Mouse (Mus musculus) intestine, postnatal 0 days (tissue): Measurements from ENCODE around the gene Ttc36. TPM values are rescaled to one million over a fixed set of nuclear protein-coding genes. Genes with fewer than 3 reads are reported as not detected.

Experiments used
- ATAC-seq: fragments of 200-750 bp; cut with Nextera tagmentation; 2 replicates; pipeline ENCODE4 v1.8.0; 2017; ENCODE audit warnings: mild to moderate bottlenecking, moderate TSS enrichment, moderate library complexity
- H3K27ac ChIP-seq: fragments of 300-500 bp; sonication (generic); 2 replicates; pipeline ENCODE4 v1.5.1; 2014; ENCODE audit warnings: mild to moderate bottlenecking, low read depth, low read length, moderate library complexity
- H3K27me3 ChIP-seq: fragments of 300-500 bp; sonication (generic); replicated peaks from 2 replicates; pipeline ENCODE4 v1.6.1; 2014; ENCODE audit warnings: low read length, mixed read lengths; ENCODE audit not compliant: control insufficient read depth, insufficient read depth
- H3K36me3 ChIP-seq: fragments of 300-500 bp; sonication (generic); 2 replicates; pipeline ENCODE4 v1.6.1; 2014; ENCODE audit warnings: mild to moderate bottlenecking, moderate library complexity; ENCODE audit not compliant: control insufficient read depth, insufficient read depth
- H3K4me1 ChIP-seq: fragments of 300-500 bp; sonication (generic); replicated peaks from 2 replicates; pipeline ENCODE4 v1.6.1; 2014; ENCODE audit warnings: antibody characterized with exemption, low read length, mixed read lengths; ENCODE audit not compliant: control insufficient read depth, insufficient read depth
- H3K4me2 ChIP-seq: fragments of 300-500 bp; sonication (generic); replicated peaks from 2 replicates; pipeline ENCODE4 v1.6.1; 2014; ENCODE audit warnings: low read depth, mild to moderate bottlenecking, moderate library complexity
- H3K4me3 ChIP-seq: fragments of 300-500 bp; sonication (generic); 2 replicates; pipeline ENCODE4 v1.5.1; 2014; ENCODE audit warnings: low read depth, low read length
- H3K9ac ChIP-seq: fragments of 300-500 bp; sonication (generic); 2 replicates; pipeline ENCODE4 v1.6.1; 2014; ENCODE audit warnings: mild to moderate bottlenecking, low read depth, low read length
- H3K9me3 ChIP-seq: fragments of 300-500 bp; sonication (generic); 2 replicates; pipeline ENCODE4 v1.6.1; 2016; ENCODE audit warnings: mixed run types; ENCODE audit not compliant: control insufficient read depth
- CTCF ChIP-seq: sonication (generic); IDR thresholded peaks from 2 replicates; pipeline ENCODE4 v1.5.1; 2016; ENCODE audit warnings: low read depth, mild to moderate bottlenecking, control low read depth, antibody characterized with exemption, moderate library complexity
- WGBS: fragments of 180-500 bp; shearing (Covaris S2); extraction: QIAGEN DNeasy Blood & Tissue Kit; methylation state at CpG from one replicate; pipeline ENCODE4 v1.1.7; 2014; 5-methylcytosine and 5-hydroxymethylcytosine counted together
- polyA plus RNA-seq: library from polyadenylated mRNA; unstranded; fragments of >200 nt; fragmentation: Nextera tagmentation; extraction: Ambion mirVana; gene quantifications from 2 replicates; pipeline ENCODE4 v1.2.1, GENCODE M21; 2015

Ttc36 gene
- polyA plus RNA-seq, 1 experiment from 2014 or later = 4.0 TPM

- Histone ChIP-seq H3K4me1 (no peaks in the 10 kb centered on the region), H3K27ac (no peak overlapping the region), H3K9me3 (no peaks in the 10 kb centered on the region), H3K4me3 (no peak overlapping the region), H3K4me2 (no peak overlapping the region), H3K36me3 (peaks cover 76% of the 10 kb centered on the region), H3K27me3 (no peaks in the 10 kb centered on the region), H3K9ac (no peak overlapping the region)
- WGBS = 95% methylated on average over 10 of the region's 10 CpGs
- no peak for ATAC-seq
- no peak for TF ChIP-seq CTCF
Measured at GRCm38 (mm10) chr9:44807778-44808177, 4.9 kb upstream of the Ttc36 start.

DNA sequence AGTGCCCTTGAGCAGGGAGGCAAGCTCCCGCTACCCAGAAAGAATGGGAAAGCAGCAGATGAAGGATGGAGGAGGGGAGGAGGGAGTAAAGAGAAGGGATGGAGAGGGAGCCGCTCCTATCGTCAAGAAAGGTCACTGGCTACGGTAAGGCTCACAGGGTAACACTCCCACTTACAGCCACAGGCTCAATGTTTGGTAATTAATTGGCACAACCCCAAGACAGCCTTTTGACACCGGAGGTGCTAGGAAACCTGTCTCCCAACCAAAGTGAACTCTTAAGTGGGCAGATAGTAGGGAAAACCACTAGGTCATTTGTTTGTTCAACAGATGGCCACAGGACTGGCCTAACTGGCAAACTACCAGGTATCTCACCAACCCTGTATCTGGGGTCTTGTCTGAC is 4.3 kb upstream of the Ttc36 start:
- H3K27me3 ChIP-seq = no peaks in the 10 kb centered on the region
- TF ChIP-seq CTCF = no peak
- H3K4me2 ChIP-seq = no peak overlapping the region
- no peak overlapping the region for H3K27ac ChIP-seq
- H3K4me3 ChIP-seq = no peak overlapping the region
- peaks cover 70% of the 10 kb centered on the region for H3K36me3 ChIP-seq
- no peak for ATAC-seq
- no peak overlapping the region for H3K9ac ChIP-seq
- WGBS = 75% methylated on average over 5 of the region's 5 CpGs
- H3K4me1 ChIP-seq = no peaks in the 10 kb centered on the region
- no peaks in the 10 kb centered on the region for H3K9me3 ChIP-seq

- Histone ChIP-seq H3K4me1 (no peaks in the 10 kb centered on the region), H3K4me3 (no peak overlapping the region), H3K9ac (no peak overlapping the region), H3K27ac (no peak overlapping the region), H3K4me2 (no peak overlapping the region), H3K27me3 (no peaks in the 10 kb centered on the region), H3K9me3 (no peaks in the 10 kb centered on the region), H3K36me3 (peaks cover 55% of the 10 kb centered on the region)
- 92% methylated on average over 5 of the region's 5 CpGs for WGBS
- ATAC-seq = no peak; the same call in 1 of the 2 replicates
- TF ChIP-seq CTCF = no peak
Measured at GRCm38 (mm10) chr9:44805536-44805935, 2.7 kb upstream of the Ttc36 start.

- H3K4me2 ChIP-seq = no peak overlapping the region
- no peaks in the 10 kb centered on the region for H3K9me3 ChIP-seq
- H3K27me3 ChIP-seq = no peaks in the 10 kb centered on the region
- H3K36me3 ChIP-seq = peaks cover 46% of the 10 kb centered on the region
- H3K27ac ChIP-seq = no peak overlapping the region
- no peak overlapping the region for H3K4me3 ChIP-seq
- TF ChIP-seq CTCF = no peak
- no peaks in the 10 kb centered on the region for H3K4me1 ChIP-seq
- ATAC-seq = no peak
- H3K9ac ChIP-seq = no peak overlapping the region
- 89% methylated on average over 10 of the region's 10 CpGs for WGBS
Measured at GRCm38 (mm10) chr9:44804678-44805077, 1.8 kb upstream of the Ttc36 start.

DNA sequence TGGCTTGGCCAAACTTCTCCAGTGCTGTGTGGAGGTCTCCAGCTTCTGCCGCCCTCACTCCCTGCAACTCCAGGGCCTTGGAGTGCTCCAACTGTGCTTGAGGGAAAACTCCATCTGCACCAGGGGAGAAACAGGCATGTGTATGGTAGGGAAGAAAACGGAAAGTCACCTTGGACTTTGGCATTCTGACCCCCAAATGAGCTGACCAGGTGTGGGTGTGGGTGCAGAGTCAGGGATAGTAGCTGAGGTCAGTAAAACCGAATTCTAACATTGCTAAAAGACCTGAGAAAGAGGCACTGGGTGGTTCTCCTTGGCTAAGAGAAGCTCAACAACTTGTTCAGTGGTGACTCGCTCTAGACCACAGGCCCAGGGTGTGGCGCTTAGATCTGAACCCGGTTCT is 1.2 kb downstream of the Ttc36 start:
- 0 out of 2 replicates have a peak, but pooled peaks cover 6% of the 10 kb centered on the region for H3K4me1 ChIP-seq
- H3K27me3 ChIP-seq = no peaks in the 10 kb centered on the region
- H3K36me3 ChIP-seq = peaks cover 16% of the 10 kb centered on the region
- H3K4me2 ChIP-seq = no peak overlapping the region
- H3K9ac ChIP-seq = no peak overlapping the region
- no peak overlapping the region for H3K4me3 ChIP-seq
- no peaks in the 10 kb centered on the region for H3K9me3 ChIP-seq
- TF ChIP-seq CTCF = no peak
- no peak overlapping the region for H3K27ac ChIP-seq
- 76% methylated on average over 6 of the region's 6 CpGs for WGBS
- no peak for ATAC-seq

GRCm38 (mm10) chr9:44799958-44800324 is 2.9 kb downstream of the Ttc36 start:
- Histone ChIP-seq H3K27me3 (no peaks in the 10 kb centered on the region), H3K4me3 (peak overlapping the region; percentile 47), H3K4me1 (0 out of 2 replicates have a peak, but pooled peaks cover 6% of the 10 kb centered on the region), H3K36me3 (peaks cover 4% of the 10 kb centered on the region; the same call in 1 of the 2 replicates), H3K9ac (no peak overlapping the region), H3K4me2 (peak overlapping the region; percentile 87), H3K27ac (peak overlapping the region; percentile 94), H3K9me3 (no peaks in the 10 kb centered on the region)
- 24% methylated on average over 9 of the region's 9 CpGs for WGBS
- TF ChIP-seq CTCF = no peak
- no peak for ATAC-seq
